Mouse (Mus musculus) layer of hippocampus, postnatal 14 days (tissue): Measurements from ENCODE around the gene Banp. TPM values are rescaled to one million over a fixed set of nuclear protein-coding genes. Genes with fewer than 3 reads are reported as not detected.

ENCODE experiments used
- DNase-seq, 2 experiments: peaks; one replicate each; pipeline ENCODE4 v3.0.0; 2021 to 2022; ENCODE audit warnings: low spot score in 2 of 2, mixed read lengths in 1 of 2
- total RNA-seq, 2 experiments: library from RNA; stranded (reverse); gene quantifications; 2 replicates each; pipeline ENCODE4 v1.2.3; 2021

Banp gene
- total RNA-seq, 2 experiments from 2014 or later = 27.1 to 43.0 TPM

DNA sequence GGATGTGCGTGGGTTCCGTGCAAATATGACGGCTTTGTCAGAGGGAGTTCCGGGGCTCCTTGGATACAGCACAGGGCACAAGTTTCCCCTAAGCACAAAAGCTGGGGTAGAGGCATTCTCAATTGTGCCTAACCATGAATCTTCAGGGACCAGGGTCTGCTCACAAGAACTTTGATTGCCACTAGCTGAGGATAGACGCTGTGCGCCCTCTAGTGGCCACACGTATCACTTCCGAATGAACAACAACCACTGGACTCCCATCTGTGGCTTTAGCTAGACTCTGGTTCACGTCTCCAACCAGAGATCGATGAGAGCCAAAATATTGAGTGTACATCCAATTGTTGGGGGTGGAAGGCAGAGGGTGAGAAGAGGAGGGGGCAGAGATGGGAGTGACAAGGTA is 23.9 kb upstream of the Banp start:
- peak; percentile 81 to 86 for DNase-seq

DNA sequence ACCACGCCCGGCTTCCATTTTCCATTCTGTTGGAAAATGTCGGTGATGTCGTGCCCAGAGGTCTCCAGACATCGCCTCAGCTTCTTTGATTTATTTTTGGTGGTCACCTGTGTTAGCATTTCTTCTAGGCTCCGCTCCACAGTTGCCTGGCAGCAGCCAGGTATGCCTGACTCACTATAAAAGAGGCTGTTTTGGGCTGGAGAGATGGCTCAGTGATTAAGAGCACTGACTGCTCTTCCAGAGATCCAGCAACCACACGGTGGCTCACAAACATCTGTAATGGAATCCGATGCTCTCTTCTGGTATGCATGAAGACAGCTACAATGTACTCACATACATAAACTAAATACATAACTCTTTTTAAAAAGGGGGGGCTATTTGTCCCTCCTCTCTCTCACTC is 23.3 kb upstream of the Banp start:
- DNase-seq = no peak

DNA sequence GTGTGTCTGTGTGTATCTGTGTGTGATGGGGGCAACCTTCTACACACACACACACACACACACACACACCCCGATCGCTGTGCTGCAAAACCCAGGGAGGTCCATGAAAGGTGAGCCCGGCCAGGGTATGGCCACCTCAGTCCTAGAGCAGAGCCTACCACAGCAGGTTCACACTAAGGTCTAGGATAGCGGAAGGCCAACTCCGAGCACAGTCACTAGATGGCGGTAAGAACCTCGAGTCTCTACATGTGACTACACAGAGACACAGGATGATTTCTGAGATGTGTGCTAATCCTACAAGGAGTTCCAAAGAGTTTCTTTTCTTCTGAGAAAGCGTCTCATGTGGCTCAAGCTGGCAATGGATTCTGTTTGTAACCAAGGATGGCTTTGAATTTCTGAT is 22.2 kb upstream of the Banp start:
- DNase-seq = no peak

DNA sequence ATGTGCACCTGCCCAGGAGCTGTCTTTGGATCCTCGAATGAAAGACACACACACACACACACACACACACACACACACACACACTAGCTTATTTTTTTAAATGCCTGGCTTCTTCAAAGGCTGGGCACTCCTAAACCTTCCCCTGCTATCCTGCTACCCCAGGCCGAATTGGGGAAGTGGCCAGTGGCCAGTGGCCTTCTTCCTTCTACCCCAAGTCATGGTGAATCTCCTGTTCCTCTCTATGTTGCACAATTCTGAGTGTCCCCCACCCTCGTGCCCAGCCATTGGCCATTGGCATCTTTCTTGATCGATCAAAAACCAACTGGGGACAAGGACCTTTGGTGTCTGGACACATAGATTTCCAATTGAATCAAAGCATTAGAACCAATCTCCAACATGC is 19.5 kb upstream of the Banp start:
- no peak for DNase-seq

DNA sequence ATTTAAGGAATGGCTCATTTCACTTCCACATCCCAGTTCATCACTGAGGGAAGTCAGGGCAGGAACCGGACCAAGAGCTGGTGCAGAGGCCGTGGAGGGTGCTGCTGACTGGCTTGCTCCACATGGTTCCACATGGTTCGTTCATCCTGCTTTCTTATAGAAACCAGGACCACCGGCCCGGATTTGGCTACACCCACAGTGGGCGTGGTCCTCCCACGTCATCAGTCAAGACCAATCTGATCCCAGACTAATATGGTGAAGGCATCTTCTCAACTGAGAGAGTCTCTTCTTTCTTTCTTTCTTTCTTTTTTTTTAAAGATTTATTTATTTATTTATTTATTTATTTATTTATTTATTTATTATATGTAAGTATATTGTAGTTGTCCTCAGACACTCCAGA is 18.0 kb upstream of the Banp start:
- DNase-seq = no peak

GRCm38 (mm10) chr8:121932026-121932667 is 17.4 kb upstream of the Banp start:
- DNase-seq = no peak

GRCm38 (mm10) chr8:121932668-121933520 is 16.7 kb upstream of the Banp start:
- DNase-seq = no peak

DNA sequence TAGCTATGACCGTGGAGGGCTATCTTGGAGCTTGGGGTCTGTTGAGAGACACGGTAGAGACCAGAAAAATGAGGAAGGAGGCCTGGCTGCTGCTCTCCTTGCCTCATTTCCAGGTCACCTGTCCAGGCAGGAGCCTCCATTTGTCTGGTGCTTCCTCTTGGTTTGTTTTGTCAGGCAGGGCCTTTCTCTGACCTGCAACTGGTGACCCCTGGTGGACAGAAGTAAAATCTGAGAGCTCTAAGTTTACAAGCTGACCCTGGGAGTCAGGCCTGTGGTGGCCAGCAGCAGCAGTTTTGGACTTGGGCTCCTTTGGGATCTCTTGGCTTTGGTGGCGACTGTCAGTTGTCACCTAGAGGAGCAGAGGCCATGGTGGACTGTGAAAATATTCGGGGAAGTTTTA is 15.0 kb upstream of the Banp start:
- no peak for DNase-seq

- DNase-seq = no peak
Observed at GRCm38 (mm10) chr8:121934923-121935322, 14.6 kb upstream of the Banp start.

DNA sequence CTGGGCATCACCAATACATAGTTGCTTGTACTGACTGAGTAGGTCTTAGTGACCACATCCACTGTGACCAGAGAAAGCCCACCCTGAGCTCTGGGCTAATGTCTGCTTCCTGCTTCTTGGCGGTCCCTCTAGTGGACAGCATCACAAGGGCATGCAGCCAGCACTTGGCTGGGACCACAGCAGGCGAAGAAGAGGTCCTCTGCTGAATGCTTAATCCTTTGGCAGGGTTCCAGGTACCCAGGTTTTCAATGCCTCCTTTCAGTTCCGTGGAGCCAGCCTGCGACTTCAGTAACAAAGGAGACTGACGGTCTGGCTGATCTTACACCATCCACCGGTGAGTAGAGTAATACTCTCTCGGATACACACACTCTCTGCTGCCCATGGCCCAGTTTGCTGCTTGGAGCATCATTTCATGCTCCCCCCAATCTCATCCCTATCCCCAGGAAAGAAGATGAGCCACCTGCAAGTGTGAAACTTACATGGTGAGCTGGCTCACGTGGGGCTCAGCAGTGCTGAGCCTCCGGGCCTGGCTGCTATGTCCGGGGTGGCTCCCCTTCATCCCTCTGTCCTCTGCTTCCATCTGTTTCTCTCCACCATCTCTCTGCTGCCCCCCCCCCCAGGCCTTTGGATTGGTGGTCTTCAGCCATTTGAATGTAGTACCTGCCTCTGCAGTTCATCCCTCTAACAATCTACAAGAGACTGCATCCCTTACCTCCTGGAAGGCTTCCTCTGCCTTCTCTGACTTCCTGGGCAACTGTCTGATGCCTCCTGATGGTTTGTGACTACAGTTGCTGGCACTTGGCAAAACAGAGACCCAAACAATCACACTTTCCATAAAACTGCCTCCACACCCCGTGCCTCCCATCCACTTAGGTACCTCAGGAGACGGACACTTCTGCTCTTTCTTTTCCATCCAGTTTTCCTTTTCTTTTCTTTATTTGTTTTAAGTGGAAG is 13.9 kb upstream of the Banp start:
- DNase-seq = peak; percentile 74 to 90

- no peak for DNase-seq
Observed at GRCm38 (mm10) chr8:121936391-121936790, 13.2 kb upstream of the Banp start.

GRCm38 (mm10) chr8:121938732-121939131 is 10.8 kb upstream of the Banp start:
- DNase-seq = no peak

- DNase-seq = no peak
Observed at GRCm38 (mm10) chr8:121943057-121943540, 6.5 kb upstream of the Banp start.

DNA sequence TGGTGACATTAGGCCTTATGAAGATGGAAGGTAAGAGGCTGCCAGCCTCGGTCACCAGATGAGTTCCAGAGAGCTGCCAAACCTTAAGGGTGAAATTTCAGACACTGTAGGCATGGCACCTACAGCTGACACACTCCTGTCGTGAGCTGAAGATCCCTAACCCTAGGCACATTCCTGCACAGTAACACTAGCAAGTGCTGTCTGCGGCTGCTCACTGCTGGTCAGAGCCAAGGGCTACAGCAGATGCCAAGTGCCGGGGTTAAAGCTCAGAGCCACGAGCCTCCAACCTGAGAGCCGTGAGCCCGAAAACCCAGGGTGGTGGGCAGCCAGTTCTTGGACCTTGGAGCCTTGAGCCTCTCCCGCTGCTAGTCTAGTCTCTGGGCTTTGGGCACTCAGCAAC is 5.8 kb upstream of the Banp start:
- no peak for DNase-seq

- no peak for DNase-seq
Observed at GRCm38 (mm10) chr8:121944831-121945230, 4.7 kb upstream of the Banp start, which contains the start of gene Car5a. Gene Car5a (minus strand): TSS chr8:121944904.

DNA sequence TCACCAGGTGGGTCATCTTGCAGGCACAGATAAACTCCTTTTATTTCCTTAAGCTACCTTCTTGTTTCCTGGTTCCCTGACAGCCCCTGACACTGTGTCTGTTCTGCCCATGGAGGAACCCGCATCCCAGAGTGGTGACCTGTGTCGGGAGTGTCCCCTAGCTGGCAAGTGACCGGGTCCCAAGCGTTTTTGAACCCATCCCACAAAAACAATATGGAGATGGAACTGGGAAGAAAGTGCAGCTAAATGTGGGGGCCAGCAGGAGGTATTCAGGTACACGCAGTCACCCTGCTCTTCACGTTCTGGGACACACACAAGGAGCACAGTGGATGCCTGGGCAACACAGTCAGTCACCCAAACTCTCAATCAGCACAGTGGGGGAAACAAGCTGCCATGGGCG is 3.2 kb upstream of the Banp start:
- DNase-seq = no peak

- no peak for DNase-seq
Observed at GRCm38 (mm10) chr8:121947047-121947752, 2.4 kb upstream of the Banp start.

GRCm38 (mm10) chr8:121947753-121948141 is 1.8 kb upstream of the Banp start:
- DNase-seq = peak; percentile 75 to 86

GRCm38 (mm10) chr8:121948321-121949145 is 1.0 kb upstream of the Banp start:
- DNase-seq = no peak
